Mouse (Mus musculus) CD4-positive, CD25-positive, alpha-beta regulatory T cell, adult 4 months (primary cell): ENCODE results near the gene Olfr362. TPM values are rescaled to one million over a fixed set of nuclear protein-coding genes. Genes with fewer than 3 reads are reported as not detected.
"Not testable (repeated sequence)": the region's sequence is repeated elsewhere in the genome, so short reads cannot be mapped to it uniquely, and the experiment has no call there.

Experiments
- ATAC-seq: one replicate; pipeline ENCODE4 v1.8.0; 2017
- polyA plus RNA-seq, 2 experiments: library from polyadenylated mRNA; unstranded; fragments of 100-300 nt; shearing (Covaris generic); gene quantifications; one replicate each; pipeline ENCODE4 v1.2.1; 2017

The Olfr362 gene
- not detected for polyA plus RNA-seq

DNA sequence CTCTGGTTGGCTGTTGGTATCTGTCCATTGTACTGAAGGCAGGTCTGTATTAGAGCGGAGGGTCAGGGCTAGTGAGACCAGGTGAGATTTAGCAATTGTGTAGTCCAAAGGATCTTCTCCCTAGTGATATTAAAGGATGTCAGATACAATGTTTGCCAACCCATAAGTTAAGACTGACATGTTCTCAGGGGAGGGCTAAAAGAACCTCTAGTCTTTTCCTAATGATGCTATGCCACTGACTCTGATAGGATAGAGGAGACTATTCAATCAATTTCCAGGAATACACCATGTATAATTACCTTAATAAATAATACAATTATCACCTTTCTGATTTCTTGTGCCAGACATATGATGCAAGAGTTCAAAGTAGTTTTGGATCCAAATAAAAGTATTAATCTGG lies at the start of gene Olfr362:
Olfr362 (minus strand) TSS at position 101 of the 400 bp plus-strand sequence.
- no peak for ATAC-seq

DNA sequence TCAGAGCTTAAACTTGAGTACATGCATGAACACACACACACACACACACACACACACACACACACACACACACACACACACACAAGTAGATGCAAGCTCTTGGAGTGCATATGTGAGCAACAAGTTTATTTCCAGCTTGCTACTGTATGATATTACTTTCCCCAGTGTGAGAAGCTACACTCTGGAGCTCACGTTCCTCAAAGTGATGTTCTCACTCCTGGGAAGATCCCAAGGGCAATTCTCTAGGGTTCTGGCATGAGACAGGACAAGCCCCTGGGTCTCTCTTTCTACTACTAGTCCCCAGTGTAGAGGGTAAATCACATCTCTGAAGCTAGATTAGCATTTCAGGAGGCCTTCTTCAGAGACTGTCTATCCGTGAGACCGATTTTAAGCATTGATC lies 21.3 kb upstream of the Olfr362 start, which contains the start of gene Olfr364-ps1:
Olfr364-ps1 (plus strand) TSS at position 301 of the 400 bp plus-strand sequence.
- ATAC-seq: no peak

DNA sequence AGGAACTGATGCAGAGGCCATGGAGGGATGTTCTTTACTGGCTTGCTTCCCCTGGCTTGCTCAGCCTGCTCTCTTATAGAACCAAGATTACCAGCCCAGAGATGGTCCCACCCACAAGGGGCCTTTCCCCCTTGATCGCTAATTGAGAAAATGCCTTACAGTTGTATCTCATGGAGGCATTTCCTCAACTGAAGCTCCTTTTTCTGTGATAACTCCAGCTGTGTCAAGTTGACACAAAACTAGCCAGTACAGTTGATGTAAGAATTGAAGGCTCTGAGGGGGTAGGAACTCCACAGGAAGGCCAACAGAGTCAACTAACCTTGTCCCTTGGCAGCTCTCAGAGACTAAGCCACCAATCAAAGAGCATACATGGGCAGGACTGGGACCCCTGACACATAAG lies 28.5 kb downstream of the Olfr362 start, which contains the start of gene Olfr361:
Olfr361 (minus strand) TSS at position 101 of the 400 bp plus-strand sequence.
- ATAC-seq: not testable (repeated sequence)

DNA sequence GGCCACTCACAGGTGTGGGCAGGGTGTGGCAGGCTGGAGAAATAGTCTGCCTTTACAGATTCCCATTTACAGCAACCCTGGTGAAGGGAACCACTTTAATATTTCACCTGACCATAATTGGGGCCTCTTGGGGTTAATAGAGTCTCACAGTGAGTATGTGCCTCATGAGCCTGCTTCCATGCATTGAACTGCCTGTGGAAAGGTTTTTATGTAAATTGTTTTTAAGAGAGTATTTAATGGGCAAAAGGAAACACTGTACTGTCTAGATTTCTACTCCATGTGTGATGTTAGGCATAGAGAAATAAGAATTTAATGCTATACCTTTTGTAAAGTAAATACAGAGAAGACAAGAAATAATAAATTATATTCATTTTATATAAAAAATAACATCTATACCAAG lies 52.3 kb downstream of the Olfr362 start, which contains the start of gene Olfr360:
Olfr360 (plus strand) TSS at position 301 of the 400 bp plus-strand sequence.
- ATAC-seq: no peak

Other genes with a start within 250 kb of the Olfr362 start
- gene Olfr352, start 249.4 kb downstream of the Olfr362 start, polyA plus RNA-seq: not detected
- gene Olfr353, start 225.0 kb downstream of the Olfr362 start, polyA plus RNA-seq: not detected
- gene Olfr354, start 212.2 kb downstream of the Olfr362 start, polyA plus RNA-seq: under 1 TPM in 1 of 2 experiments, not detected in 1; 0.09 TPM
- gene Olfr355, start 189.0 kb downstream of the Olfr362 start, polyA plus RNA-seq: under 1 TPM in 1 of 2 experiments, not detected in 1; 0.44 TPM
- not detected for gene Olfr356, start 180.8 kb downstream of the Olfr362 start, polyA plus RNA-seq
- gene Olfr357, start 124.1 kb downstream of the Olfr362 start, polyA plus RNA-seq: not detected
- gene Olfr358, start 108.6 kb downstream of the Olfr362 start, polyA plus RNA-seq: not detected
- gene Olfr360, start 52.2 kb downstream of the Olfr362 start, polyA plus RNA-seq: not detected
- gene Olfr361, start 28.6 kb downstream of the Olfr362 start, polyA plus RNA-seq: not detected
- not detected for gene Olfr364-ps1, start 21.4 kb upstream of the Olfr362 start, polyA plus RNA-seq
- not detected for gene Olfr365, start 70.3 kb upstream of the Olfr362 start, polyA plus RNA-seq
- not detected for gene Olfr366, start 93.7 kb upstream of the Olfr362 start, polyA plus RNA-seq
- gene Olfr368, start 208.6 kb upstream of the Olfr362 start, polyA plus RNA-seq: not detected
- 10 to 100 TPM; 25.3 to 30.9 TPM for gene Pdcl, start 241.4 kb upstream of the Olfr362 start, polyA plus RNA-seq